Mouse (Mus musculus) liver, embryonic 12.5 days (tissue): ENCODE measurements around the gene Tulp4. TPM values are rescaled to one million over a fixed set of nuclear protein-coding genes. Genes with fewer than 3 reads are reported as not detected.

Experiments used
- ATAC-seq: fragments of 200-750 bp; cut with Nextera tagmentation; 2 replicates; pipeline ENCODE4 v1.8.0; 2017; ENCODE audit warnings: moderate number of reproducible peaks, mild to moderate bottlenecking, moderate library complexity
- H3K27ac ChIP-seq: fragments of 300-500 bp; sonication (generic); 2 replicates; pipeline ENCODE4 v1.5.1; 2016; ENCODE audit warnings: mild to moderate bottlenecking
- H3K27me3 ChIP-seq: fragments of 300-500 bp; sonication (generic); replicated peaks from 2 replicates; pipeline ENCODE4 v1.6.1; 2016; ENCODE audit warnings: mild to moderate bottlenecking, moderate library complexity
- H3K36me3 ChIP-seq: fragments of 300-500 bp; sonication (generic); 2 replicates; pipeline ENCODE4 v1.6.1; 2016; ENCODE audit warnings: mild to moderate bottlenecking, moderate library complexity
- H3K4me1 ChIP-seq: fragments of 300-500 bp; sonication (generic); 2 replicates; pipeline ENCODE4 v1.6.1; 2016
- H3K4me2 ChIP-seq: fragments of 300-500 bp; sonication (generic); 2 replicates; pipeline ENCODE4 v1.6.1; 2016; ENCODE audit warnings: mild to moderate bottlenecking, moderate library complexity
- H3K4me3 ChIP-seq: fragments of 300-500 bp; sonication (generic); 2 replicates; pipeline ENCODE4 v1.5.1; 2016; ENCODE audit warnings: mild to moderate bottlenecking, moderate library complexity
- H3K9ac ChIP-seq: fragments of 300-500 bp; sonication (generic); 2 replicates; pipeline ENCODE4 v1.6.1; 2016; ENCODE audit warnings: mild to moderate bottlenecking, moderate library complexity
- H3K9me3 ChIP-seq: fragments of 300-500 bp; sonication (generic); replicated peaks from 2 replicates; pipeline ENCODE4 v1.6.1; 2016; ENCODE audit warnings: mild to moderate bottlenecking, moderate library complexity
- WGBS: fragments of 180-500 bp; shearing (Covaris S2); methylation state at CpG from one replicate; pipeline ENCODE4 v1.1.7; 2016; ENCODE audit not compliant: insufficient replicate concordance; 5-methylcytosine and 5-hydroxymethylcytosine counted together
- polyA plus RNA-seq: library from polyadenylated mRNA; unstranded; fragments of >200 nt; fragmentation: Nextera tagmentation; extraction: Ambion mirVana; gene quantifications from 2 replicates; pipeline ENCODE4 v1.2.1, GENCODE M21; 2016

The Tulp4 gene
- polyA plus RNA-seq, 1 experiment from 2014 or later, result 40.1 TPM

GRCm38 (mm10) chr17:6102287-6102686 is 4.0 kb upstream of the Tulp4 start:
- H3K4me2 ChIP-seq, result no peak overlapping the region
- H3K9me3 ChIP-seq, result no peaks in the 10 kb centered on the region
- peaks cover 10% of the 10 kb centered on the region for H3K4me1 ChIP-seq
- ATAC-seq, result no peak
- no peaks in the 10 kb centered on the region for H3K36me3 ChIP-seq
- H3K27ac ChIP-seq, result no peak overlapping the region
- WGBS, result 79% methylated on average over 3 of the region's 3 CpGs
- no peak overlapping the region for H3K4me3 ChIP-seq
- H3K27me3 ChIP-seq, result peaks cover 22% of the 10 kb centered on the region
- H3K9ac ChIP-seq, result no peak overlapping the region

GRCm38 (mm10) chr17:6103566-6103965 is 2.7 kb upstream of the Tulp4 start:
- H3K4me2 ChIP-seq, result no peak overlapping the region
- H3K4me3 ChIP-seq, result no peak overlapping the region
- ATAC-seq, result no peak
- peaks cover 33% of the 10 kb centered on the region for H3K27me3 ChIP-seq
- H3K27ac ChIP-seq, result no peak overlapping the region
- no peak overlapping the region for H3K9ac ChIP-seq
- 59% methylated on average over 6 of the region's 6 CpGs for WGBS
- peaks cover 21% of the 10 kb centered on the region for H3K4me1 ChIP-seq
- H3K9me3 ChIP-seq, result no peaks in the 10 kb centered on the region
- no peaks in the 10 kb centered on the region for H3K36me3 ChIP-seq

GRCm38 (mm10) chr17:6107015-6107601 is 871 bp downstream of the Tulp4 start:
- peak overlapping the region; percentile 94 for H3K9ac ChIP-seq
- ATAC-seq, result peak; percentile 16; the same call in 1 of the 2 replicates
- peak overlapping the region; percentile 87 for H3K4me2 ChIP-seq
- under 1% methylated on average over 49 of the region's 50 CpGs for WGBS
- H3K27me3 ChIP-seq, result peaks cover 33% of the 10 kb centered on the region
- H3K4me1 ChIP-seq, result peaks cover 21% of the 10 kb centered on the region
- peak overlapping the region; percentile 87 for H3K4me3 ChIP-seq
- no peaks in the 10 kb centered on the region for H3K9me3 ChIP-seq
- H3K27ac ChIP-seq, result peak overlapping the region; percentile 83
- no peaks in the 10 kb centered on the region for H3K36me3 ChIP-seq

GRCm38 (mm10) chr17:6108175-6108574 is 1.9 kb downstream of the Tulp4 start:
- Histone ChIP-seq H3K27ac (no peak overlapping the region), H3K9ac (no peak overlapping the region), H3K4me1 (peaks cover 21% of the 10 kb centered on the region), H3K9me3 (no peaks in the 10 kb centered on the region), H3K36me3 (no peaks in the 10 kb centered on the region), H3K4me3 (no peak overlapping the region), H3K27me3 (peaks cover 33% of the 10 kb centered on the region), H3K4me2 (peak overlapping the region; percentile 87)
- no peak for ATAC-seq
- WGBS, result 78% methylated on average over 7 of the region's 7 CpGs

GRCm38 (mm10) chr17:6110956-6111355 is 4.7 kb downstream of the Tulp4 start:
- 61% methylated on average over 3 of the region's 3 CpGs for WGBS
- Histone ChIP-seq H3K4me2 (no peak overlapping the region), H3K4me1 (peaks cover 15% of the 10 kb centered on the region), H3K36me3 (no peaks in the 10 kb centered on the region), H3K9me3 (no peaks in the 10 kb centered on the region), H3K9ac (no peak overlapping the region), H3K27ac (no peak overlapping the region), H3K4me3 (no peak overlapping the region), H3K27me3 (peaks cover 14% of the 10 kb centered on the region)
- ATAC-seq, result no peak

- no peak for ATAC-seq
- no peaks in the 10 kb centered on the region for H3K36me3 ChIP-seq
Measured at GRCm38 (mm10) chr17:6113653-6114052, 7.4 kb downstream of the Tulp4 start.

GRCm38 (mm10) chr17:6115085-6115484 is 8.8 kb downstream of the Tulp4 start:
- Histone ChIP-seq H3K36me3 (no peaks in the 10 kb centered on the region), H3K4me1 (no peaks in the 10 kb centered on the region), H3K9ac (no peak overlapping the region), H3K4me3 (no peak overlapping the region), H3K27ac (no peak overlapping the region), H3K9me3 (no peaks in the 10 kb centered on the region), H3K4me2 (no peak overlapping the region), H3K27me3 (no peaks in the 10 kb centered on the region)
- ATAC-seq, result no peak
- 80% methylated on average over 9 of the region's 9 CpGs for WGBS

More at GRCm38 (mm10) chr17:6113653-6114052, 7.4 kb downstream of the Tulp4 start:
- H3K4me2 ChIP-seq, result no peak overlapping the region
- WGBS, result 68% methylated on average over 6 of the region's 6 CpGs
- no peak overlapping the region for H3K9ac ChIP-seq
- no peaks in the 10 kb centered on the region for H3K27me3 ChIP-seq
- H3K27ac ChIP-seq, result no peak overlapping the region
- H3K9me3 ChIP-seq, result no peaks in the 10 kb centered on the region
- H3K4me3 ChIP-seq, result no peak overlapping the region
- no peaks in the 10 kb centered on the region for H3K4me1 ChIP-seq

- no peaks in the 10 kb centered on the region for H3K9me3 ChIP-seq
- WGBS, result 75% methylated on average over 4 of the region's 4 CpGs
- no peak overlapping the region for H3K9ac ChIP-seq
- no peak overlapping the region for H3K27ac ChIP-seq
- no peaks in the 10 kb centered on the region for H3K4me1 ChIP-seq
- H3K36me3 ChIP-seq, result peaks cover 4% of the 10 kb centered on the region
- no peak overlapping the region for H3K4me3 ChIP-seq
- no peak overlapping the region for H3K4me2 ChIP-seq
- H3K27me3 ChIP-seq, result no peaks in the 10 kb centered on the region
- no peak for ATAC-seq
Measured at GRCm38 (mm10) chr17:6117148-6117725, 11.0 kb downstream of the Tulp4 start.

GRCm38 (mm10) chr17:6117917-6118316 is 11.7 kb downstream of the Tulp4 start:
- 74% methylated on average over 3 of the region's 3 CpGs for WGBS
- no peaks in the 10 kb centered on the region; the same call in 1 of the 2 replicates for H3K4me1 ChIP-seq
- no peak overlapping the region for H3K27ac ChIP-seq

GRCm38 (mm10) chr17:6118861-6119260 is 12.6 kb downstream of the Tulp4 start:
- Histone ChIP-seq H3K4me2 (no peak overlapping the region), H3K4me1 (no peaks in the 10 kb centered on the region; the same call in 1 of the 2 replicates), H3K36me3 (peaks cover 15% of the 10 kb centered on the region), H3K27me3 (no peaks in the 10 kb centered on the region), H3K27ac (no peak overlapping the region), H3K9me3 (no peaks in the 10 kb centered on the region), H3K4me3 (no peak overlapping the region), H3K9ac (no peak overlapping the region)
- 76% methylated on average over 4 of the region's 4 CpGs for WGBS
- no peak for ATAC-seq

More at GRCm38 (mm10) chr17:6117917-6118316, 11.7 kb downstream of the Tulp4 start:
- H3K4me2 ChIP-seq, result no peak overlapping the region
- H3K27me3 ChIP-seq, result no peaks in the 10 kb centered on the region
- no peaks in the 10 kb centered on the region for H3K9me3 ChIP-seq
- ATAC-seq, result no peak
- H3K9ac ChIP-seq, result no peak overlapping the region
- peaks cover 11% of the 10 kb centered on the region for H3K36me3 ChIP-seq
- H3K4me3 ChIP-seq, result no peak overlapping the region

- Histone ChIP-seq H3K4me3 (no peak overlapping the region), H3K4me2 (no peak overlapping the region), H3K36me3 (peaks cover 15% of the 10 kb centered on the region), H3K9me3 (no peaks in the 10 kb centered on the region), H3K27me3 (no peaks in the 10 kb centered on the region), H3K9ac (no peak overlapping the region), H3K27ac (no peak overlapping the region), H3K4me1 (no peaks in the 10 kb centered on the region; the same call in 1 of the 2 replicates)
- 92% methylated on average over 4 of the region's 4 CpGs for WGBS
- no peak for ATAC-seq
Measured at GRCm38 (mm10) chr17:6123776-6124175, 17.5 kb downstream of the Tulp4 start.

- Histone ChIP-seq H3K4me3 (no peak overlapping the region), H3K9me3 (no peaks in the 10 kb centered on the region), H3K27me3 (no peaks in the 10 kb centered on the region), H3K4me1 (no peaks in the 10 kb centered on the region; the same call in 1 of the 2 replicates), H3K4me2 (no peak overlapping the region), H3K9ac (no peak overlapping the region), H3K36me3 (peaks cover 15% of the 10 kb centered on the region), H3K27ac (no peak overlapping the region)
- ATAC-seq, result no peak
- WGBS, result 76% methylated on average over 3 of the region's 3 CpGs
Measured at GRCm38 (mm10) chr17:6125441-6125840, 19.2 kb downstream of the Tulp4 start.
